In the genomic region with DNA sequence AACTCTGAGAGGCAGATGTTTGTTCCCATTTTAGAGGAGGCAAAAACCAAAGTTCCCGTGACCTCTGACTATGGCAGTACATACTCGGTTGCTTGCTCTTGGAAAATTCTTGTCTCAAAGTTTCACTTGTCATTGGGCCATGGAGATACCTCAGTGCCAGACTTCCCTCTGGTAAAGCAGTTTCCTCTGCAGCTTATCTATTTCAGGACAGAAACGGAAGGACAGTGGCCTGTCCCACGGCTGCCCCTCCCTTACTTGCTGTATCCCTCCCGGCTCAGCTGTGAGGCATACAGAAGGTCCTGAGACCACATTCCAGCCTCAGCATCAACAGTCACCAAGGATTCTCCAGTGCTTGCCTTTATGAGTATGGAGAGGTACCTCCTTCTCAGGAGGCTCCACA, we compare ENCODE assay signal across 14 mouse cellular contexts.
A peak's percentile ranks its signal among the peaks of the same experiment; 100 is the strongest.
DNase-seq lines count a peak whose midpoint lies in the region; ATAC-seq and TF ChIP-seq lines count a peak whose summit lies in the region.
"Had no signal": no experiment of that assay in that cellular context is flagged by ENCODE, and none has a peak within 500 bp of the region (broad histone marks: within the 10 kb centered on the region; RNA-seq: fewer than 3 reads in every experiment).

No protein-coding gene starts in this region.

- no peak overlapping the region for H3K9ac ChIP-seq in heart, embryonic 11.5 days (ENCODE audit: low read depth, low read length)
- H3K9ac ChIP-seq: limb, embryonic 15.5 days had no signal

- intact Hi-C loops in left cerebral cortex, adult 2 months (cut with DNase I), result loop anchor here (10.0 kb wide), 1 partner anchor 509 kb away; no protein-coding TSS in a partner anchor

- H3K36me3 ChIP-seq in heart, embryonic 11.5 days (ENCODE audit: control insufficient read depth, insufficient read depth, low read length), result no peaks in the 10 kb centered on the region
- H3K36me3 ChIP-seq: embryonic facial prominence, embryonic 10.5 days; G1E; limb, embryonic 15.5 days had no signal

- no peak for ATAC-seq in heart, embryonic 11.5 days (replicated peaks; ENCODE audit: insufficient number of reproducible peaks, low FRiP score, low TSS enrichment)
- ATAC-seq in megakaryocyte progenitor cell, adult 5-6 weeks (replicated peaks; ENCODE audit: poor library complexity), result peak; percentile 89
- ATAC-seq in monocyte, adult 5-6 weeks (replicated peaks; ENCODE audit: insufficient number of reproducible peaks, low FRiP score, low TSS enrichment, poor library complexity, severe bottlenecking), result no peak
- ATAC-seq: inflammation-experienced regulatory T-cells, adult 6 months had no signal

- peaks cover 4% of the 10 kb centered on the region; the same call in 1 of the 2 replicates for H3K4me1 ChIP-seq in heart, embryonic 11.5 days (ENCODE audit: control insufficient read depth, insufficient read depth, low read length)
- H3K4me1 ChIP-seq: embryonic facial prominence, embryonic 10.5 days had no signal

- 40% methylated on average over 5 of the region's 5 CpGs for WGBS in heart, embryonic 11.5 days (ENCODE audit: insufficient replicate concordance)

- no peaks in the 10 kb centered on the region for H3K27me3 ChIP-seq in heart, embryonic 11.5 days (ENCODE audit: control insufficient read depth, insufficient read depth, low read length)
- H3K27me3 ChIP-seq: limb, embryonic 15.5 days had no signal

- H3K4me2 ChIP-seq in heart, embryonic 11.5 days, result no peak overlapping the region
- H3K4me2 ChIP-seq: limb, embryonic 15.5 days had no signal

- H3K4me3 ChIP-seq in left cerebral cortex, adult 2 months, result no peak overlapping the region
- no peak overlapping the region for H3K4me3 ChIP-seq in heart, embryonic 11.5 days (ENCODE audit: low read depth, low read length)
- H3K4me3 ChIP-seq: embryonic facial prominence, embryonic 10.5 days; limb, embryonic 15.5 days; myocyte had no signal

- H3K9me3 ChIP-seq in heart, embryonic 11.5 days (replicated peaks; ENCODE audit: control insufficient read depth, low read length), result no peaks in the 10 kb centered on the region
- H3K9me3 ChIP-seq: embryonic facial prominence, embryonic 10.5 days; G1E; limb, embryonic 15.5 days had no signal

- DNase-seq in left cerebral cortex, adult 2 months (ENCODE audit: extremely low spot score in 1 of 2, low spot score in 2 of 2), result no peak
- DNase-seq in left cerebral cortex, adult 18-20 months (ENCODE audit: low spot score in 2 of 2), result no peak
- peak; percentile 40 for DNase-seq in kidney, postnatal 10 days
- no peak for DNase-seq in spleen, adult 18-20 months
- DNase-seq: adrenal gland, postnatal 25 days; right cerebral cortex, postnatal 14 days had no signal

- peak overlapping the region; percentile 3; the same call in 1 of the 2 replicates for H3K27ac ChIP-seq in left cerebral cortex, adult 2 months
- H3K27ac ChIP-seq in heart, embryonic 11.5 days (ENCODE audit: low read depth, low read length), result peak overlapping the region; percentile 15; the same call in 1 of the 2 replicates
- H3K27ac ChIP-seq: embryonic facial prominence, embryonic 10.5 days; limb, embryonic 15.5 days had no signal

- TF ChIP-seq CTCF in left cerebral cortex, adult 2 months (IDR thresholded peaks at IDR 0.05), result no peak
